Mouse (Mus musculus): ENCODE data around the gene Lypd6b.

The Lypd6b gene

DNA sequence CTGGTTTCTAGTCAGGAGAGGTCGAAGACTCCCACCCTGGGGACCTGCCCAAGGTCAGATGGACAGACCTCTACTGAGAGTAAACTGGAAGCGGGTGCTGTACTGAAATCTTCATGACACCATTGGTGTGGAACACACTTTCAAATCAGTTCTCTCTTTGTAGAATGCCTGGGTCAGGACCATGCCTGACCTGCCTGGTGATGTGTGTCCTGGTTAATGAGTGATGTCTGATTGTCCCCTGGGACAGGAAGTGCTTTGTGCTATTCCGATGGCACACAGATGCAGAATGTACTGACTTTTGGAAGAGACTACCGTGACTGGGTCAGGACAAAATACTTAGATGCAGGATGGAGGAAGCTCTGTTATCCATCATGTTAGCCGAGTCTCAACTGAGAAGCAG lies 17.0 kb upstream of the Lypd6b start:
- 85% methylated on average over 5 of the region's 5 CpGs for WGBS

DNA sequence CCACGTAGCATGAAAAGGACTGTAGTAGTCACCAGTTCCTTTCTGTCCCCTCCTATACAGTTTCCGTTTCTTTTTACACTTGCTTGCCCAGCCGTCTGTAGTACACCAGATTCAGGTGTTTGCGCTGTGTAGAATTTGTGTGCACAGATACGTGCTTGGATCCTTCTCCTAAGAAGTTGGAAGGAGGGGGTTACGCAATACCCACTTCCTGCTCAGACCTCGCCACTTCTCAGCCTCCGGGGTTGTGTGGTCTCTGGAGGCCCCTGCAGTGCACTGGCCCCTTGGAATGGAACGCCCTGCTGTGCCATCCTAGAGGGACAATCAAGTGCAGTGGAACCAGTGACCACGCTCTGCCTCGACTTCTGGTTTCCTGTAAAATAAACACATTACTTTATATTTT lies 16.3 kb upstream of the Lypd6b start:
- 74% methylated on average over 11 of the region's 11 CpGs for WGBS

DNA sequence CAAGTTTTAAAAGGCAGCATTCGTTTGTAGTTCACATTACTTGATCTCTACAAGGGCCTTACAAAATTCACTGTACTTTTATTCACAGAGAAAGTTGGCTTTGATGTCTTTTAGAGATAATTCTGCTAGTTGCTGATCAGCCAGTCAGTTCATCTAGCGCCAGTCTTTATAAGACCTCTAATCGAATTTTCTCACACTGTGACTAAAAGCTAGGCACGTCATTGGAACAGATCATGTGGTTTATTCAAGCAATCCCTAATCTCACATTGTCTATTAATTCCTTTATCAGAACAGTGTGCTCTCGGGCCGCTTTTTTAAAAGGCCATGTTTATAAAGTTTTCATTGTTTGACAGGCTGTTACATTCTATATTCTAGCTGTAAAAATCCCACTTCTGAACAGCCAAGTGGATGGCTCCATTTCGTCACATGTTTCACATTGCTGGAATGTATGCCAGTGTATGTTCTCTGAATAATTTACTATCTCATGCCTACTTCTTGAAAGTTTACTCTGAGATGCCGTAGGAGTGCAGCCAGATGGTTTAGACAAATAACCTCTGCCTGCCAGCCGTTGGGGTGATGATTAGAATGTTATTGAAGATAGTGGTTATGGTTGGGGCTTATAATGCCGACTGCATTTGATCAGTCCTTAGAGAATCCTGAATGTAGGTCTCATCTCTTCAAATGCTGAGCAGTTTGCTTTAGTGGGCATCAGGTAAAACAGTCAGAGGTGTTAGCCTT lies 14.1 kb upstream of the Lypd6b start:
- 67% methylated on average over 10 of the region's 10 CpGs for WGBS

DNA sequence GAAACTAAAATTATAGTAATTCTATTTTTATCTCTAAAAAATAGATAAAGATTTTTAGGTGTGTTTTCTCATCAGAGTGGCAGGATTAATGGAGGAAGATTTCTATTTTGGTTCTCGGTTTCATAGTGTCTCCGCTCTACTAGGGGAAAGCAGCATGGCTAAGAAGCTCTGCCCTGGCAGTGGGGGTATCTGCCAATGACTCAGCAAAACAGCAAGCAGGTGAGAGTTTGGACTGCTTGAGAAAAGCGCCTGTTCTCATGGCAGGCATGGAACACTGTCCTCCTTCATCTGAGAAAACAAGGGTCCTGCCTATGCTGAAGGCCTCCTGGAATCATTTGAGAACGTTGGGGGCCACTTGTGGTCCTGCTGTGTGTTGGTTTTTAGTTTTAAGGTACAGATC lies 12.3 kb upstream of the Lypd6b start:
- 83% methylated on average over 4 of the region's 4 CpGs for WGBS

DNA sequence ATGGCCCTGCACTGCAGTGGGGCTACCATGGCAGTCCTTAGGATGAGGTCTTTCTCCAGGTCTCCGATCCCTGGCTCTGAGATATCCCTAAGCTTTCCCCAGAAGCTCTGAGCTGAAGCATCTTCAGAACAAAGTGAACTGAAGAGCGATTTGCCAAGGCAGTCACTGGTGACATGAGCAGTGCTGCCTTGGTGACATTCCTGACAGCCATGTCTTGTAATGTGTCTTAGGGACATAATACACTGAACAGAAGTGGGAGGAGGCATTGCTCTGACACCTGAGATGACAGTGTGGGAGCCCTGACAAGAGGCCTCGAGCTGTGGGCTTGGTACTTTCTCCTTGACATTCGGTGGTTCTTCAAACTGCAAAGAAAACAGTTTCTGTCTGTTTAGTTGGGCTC lies 11.1 kb upstream of the Lypd6b start:
- WGBS, result 67% methylated on average over 4 of the region's 4 CpGs

DNA sequence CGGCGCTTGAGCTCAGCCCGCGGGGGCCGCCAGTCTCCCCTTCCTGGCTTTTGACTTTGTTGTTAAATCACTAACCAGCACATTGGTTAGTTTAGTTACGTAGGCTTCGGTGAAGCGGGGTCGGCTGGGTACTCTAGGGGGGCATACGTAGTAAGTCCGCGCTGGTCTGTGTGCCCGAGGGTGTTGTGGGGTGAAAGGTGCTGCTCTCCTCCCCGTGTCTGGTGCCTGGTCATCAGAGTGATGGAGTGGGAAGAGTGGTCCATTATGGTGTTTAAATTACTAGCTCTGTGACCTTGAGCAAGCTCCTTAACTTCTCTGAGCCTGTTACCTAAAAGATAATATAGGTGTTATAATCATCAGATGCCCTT lies 547 bp downstream of the Lypd6b start:
- WGBS, result 3% methylated on average over 14 of the region's 14 CpGs

- 29% methylated on average over 3 of the region's 3 CpGs for WGBS
These were observed 1.2 kb downstream of the Lypd6b start for GRCm38 (mm10) chr2:49788643-49789042.

DNA sequence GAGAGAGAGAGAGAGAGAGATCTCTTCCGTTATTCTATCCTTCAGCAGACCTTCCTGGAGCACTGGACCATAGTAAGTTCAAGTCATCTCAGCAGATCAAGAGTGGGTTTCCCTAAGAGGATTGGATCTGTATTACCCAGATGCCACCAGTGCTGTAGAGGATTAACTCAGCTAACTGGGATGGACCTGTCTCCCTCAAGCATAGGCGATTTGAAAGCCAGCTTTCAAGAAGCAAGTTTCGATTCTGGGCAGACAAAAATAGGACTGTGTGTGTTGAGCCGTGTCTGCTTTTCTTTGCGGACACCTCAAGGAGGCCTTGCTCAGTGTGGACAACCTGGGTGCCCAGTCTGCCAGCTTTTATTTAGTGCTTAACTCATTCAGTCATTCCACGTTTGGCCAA lies 1.6 kb downstream of the Lypd6b start:
- WGBS, result 55% methylated on average over 6 of the region's 6 CpGs

DNA sequence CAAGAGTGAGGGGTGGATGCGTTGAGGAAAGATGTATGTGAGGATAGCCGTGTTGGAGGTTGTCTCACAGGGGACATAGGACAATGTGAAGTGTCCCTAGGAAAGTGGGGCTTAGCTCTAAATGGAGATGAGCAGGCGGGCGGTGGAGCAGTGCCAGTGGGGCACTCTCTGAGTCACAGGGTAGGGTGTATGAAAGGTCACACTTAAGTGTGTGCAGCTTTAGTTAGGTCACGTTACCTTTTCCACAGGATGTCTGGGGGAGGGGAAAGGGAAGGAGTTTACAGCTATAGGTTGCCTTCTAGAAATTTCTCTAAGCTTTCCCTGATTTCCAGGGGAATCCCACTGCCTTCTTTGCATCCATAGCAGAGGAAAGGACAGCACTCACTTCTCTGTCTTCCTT lies 2.0 kb downstream of the Lypd6b start:
- WGBS, result 79% methylated on average over 5 of the region's 5 CpGs

DNA sequence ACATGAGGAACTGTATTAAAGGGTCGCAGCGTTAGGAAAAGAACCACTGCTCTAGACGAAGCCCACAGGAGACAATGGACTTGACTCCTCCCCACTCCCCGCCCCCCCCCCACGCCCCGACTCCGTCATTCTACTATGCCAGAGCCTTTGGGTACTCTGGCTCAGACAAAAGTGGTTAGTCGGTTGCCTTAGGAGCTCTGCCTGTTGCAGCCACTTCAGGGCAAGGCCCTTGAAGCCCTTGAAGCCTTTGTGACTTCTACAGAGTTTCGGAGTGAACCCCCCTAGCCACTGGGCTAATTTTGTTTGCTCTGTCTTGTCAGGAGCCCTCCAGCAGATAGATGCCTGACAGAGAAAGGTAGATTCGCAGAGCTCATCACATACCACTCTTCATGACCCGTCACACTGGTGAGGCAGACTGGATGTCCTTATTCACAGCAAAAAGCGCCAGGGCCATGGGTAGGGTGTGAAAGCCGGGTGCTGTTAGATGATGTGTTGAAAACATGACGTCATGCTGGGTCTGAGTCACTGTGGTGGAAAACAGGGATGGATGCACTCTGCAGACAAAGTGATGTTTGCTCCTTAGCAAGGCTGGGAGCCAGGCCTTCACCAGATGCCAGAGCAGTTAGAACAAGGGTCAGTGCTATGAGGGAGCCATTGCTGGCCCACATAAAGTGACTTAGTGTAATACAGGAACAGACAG lies 10.1 kb downstream of the Lypd6b start:
- WGBS, result 70% methylated on average over 14 of the region's 14 CpGs

DNA sequence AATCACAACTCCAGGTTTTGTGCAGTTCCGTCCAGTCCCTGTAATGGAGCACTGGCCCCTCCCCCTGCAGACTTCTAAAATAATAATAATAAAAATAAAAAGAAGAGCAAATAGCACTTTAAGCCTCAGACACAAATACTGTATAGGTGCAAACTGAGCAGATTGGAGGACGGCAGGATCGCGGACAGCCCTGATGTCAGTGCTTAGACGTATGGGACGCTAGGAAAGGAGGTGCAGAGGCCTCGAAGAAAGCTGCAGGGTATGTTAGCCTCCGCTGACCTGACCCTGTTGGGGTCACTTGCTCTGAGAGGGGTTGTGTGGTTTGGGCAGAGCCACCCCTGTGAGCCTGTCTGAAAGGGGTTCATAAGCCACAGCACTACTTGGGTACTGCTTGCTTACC lies 17.0 kb downstream of the Lypd6b start:
- 94% methylated on average over 8 of the region's 8 CpGs for WGBS

DNA sequence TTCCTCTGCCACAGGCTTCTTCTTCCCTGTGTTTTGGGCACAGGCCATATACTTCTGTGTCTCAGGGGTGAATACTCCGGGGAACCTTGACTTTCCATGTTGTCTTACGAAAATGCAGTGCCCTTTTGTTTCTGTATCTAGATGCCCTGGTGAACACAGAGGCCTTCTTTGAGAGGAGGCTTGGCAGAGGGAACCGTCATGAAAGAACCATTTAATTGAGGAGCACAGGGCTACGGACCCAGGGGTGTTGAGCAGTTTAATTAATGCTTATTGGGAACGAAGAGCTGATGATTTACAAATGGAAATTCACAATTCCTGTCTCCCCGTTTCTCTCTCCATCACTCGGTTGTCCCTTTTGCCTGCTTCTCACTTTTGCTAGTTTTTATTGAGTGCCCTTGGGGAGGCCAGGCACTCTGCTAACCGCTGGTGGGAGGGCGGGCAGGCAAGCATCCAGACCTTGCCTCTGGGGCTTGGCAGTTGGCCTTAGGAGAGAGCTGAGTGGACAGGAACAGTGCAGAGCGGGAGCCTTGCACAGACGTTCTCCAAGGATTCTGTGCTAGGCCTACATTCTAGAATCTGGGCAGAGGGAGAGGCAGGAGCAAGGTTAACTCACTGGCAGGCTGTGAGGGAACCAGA lies 18.4 kb downstream of the Lypd6b start:
- WGBS, result 69% methylated on average over 11 of the region's 11 CpGs

GRCm38 (mm10) chr2:49809496-49809895 lies 22.0 kb downstream of the Lypd6b start:
- WGBS, result 91% methylated on average over 6 of the region's 6 CpGs

DNA sequence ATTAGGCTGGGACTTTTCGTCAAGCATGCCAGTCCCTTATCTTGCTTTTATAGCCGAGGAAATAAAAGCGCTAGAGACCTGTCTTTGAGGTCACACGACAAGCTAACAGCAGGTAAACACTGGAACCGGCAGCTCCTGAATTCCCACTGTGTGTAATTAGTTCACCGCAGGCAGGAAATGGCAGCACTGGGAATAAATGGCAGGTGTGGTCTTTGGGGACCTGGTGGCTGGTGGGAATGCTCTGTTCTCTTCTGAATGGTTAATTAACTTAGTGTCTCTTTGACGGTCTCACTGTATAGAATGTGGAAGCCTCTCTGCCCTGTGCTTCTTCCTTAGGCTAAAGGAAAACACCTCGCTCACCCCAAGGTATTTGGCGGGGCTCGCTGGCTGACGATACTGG lies 23.9 kb downstream of the Lypd6b start:
- WGBS, result 69% methylated on average over 11 of the region's 11 CpGs

DNA sequence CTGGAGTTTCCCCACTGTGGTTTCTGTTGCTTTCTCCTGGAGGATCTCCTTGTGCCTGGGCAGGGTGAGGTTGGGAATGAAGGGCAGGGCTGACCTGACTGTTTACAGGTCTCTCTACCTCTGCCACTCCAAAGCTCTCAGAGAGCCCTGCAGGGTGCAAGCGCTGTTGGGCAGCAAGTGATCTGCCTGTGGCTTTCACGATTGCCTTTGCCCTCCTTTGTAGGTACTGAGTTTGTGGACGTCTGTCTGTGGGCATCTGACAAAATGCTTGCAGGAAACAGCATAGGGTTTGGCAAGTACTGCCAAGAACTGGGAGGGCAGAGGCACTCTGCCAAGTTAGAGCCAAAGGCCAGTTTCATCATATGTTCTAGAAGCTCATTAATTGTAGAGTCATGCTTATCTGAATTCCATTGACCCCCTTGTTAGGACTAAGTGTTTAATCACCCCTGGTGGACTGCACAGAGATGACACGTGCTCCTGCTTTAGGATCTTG lies 24.4 kb downstream of the Lypd6b start:
- 50% methylated on average over 4 of the region's 4 CpGs for WGBS

DNA sequence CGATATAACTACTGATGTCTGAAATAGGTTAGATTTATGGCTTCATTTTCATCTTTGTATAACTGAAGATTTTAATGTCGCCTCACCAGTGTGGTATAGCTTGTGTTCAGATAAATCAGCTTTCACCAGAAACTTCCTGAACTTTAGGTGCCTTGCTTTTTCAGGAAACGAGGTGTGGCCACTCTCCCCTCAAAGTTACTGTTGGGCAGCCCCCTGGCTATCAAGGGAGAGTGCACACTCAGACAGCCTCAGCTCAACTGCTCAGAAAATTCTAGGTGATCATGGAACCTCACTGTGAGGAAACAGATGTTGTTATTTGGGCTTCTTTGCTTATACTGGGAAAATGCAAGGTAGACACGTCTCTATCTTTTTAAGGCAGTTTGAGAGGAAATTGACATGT lies 25.7 kb downstream of the Lypd6b start:
- WGBS, result 79% methylated on average over 4 of the region's 4 CpGs

DNA sequence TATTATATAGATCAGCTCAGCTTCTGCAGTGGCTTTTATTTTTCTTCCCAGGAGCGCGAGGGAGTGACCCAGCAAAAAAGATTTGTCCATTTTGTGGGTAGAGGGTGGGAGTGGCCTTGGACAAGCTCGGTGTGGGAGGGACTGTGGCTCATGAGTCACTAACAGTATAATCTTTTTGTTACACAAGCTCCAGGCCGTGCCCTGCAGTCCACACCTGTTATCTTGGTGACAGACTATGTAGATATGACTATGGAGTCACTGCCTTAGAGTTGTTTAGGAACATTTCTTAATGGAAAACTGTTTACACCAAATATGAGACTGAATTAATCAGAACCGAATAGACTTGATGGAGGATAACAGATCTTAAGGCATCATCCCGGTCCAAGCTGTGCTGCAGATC lies 26.5 kb downstream of the Lypd6b start:
- 80% methylated on average over 6 of the region's 6 CpGs for WGBS

- WGBS, result 93% methylated on average over 3 of the region's 3 CpGs
These were observed 28.3 kb downstream of the Lypd6b start for GRCm38 (mm10) chr2:49815696-49816320.

DNA sequence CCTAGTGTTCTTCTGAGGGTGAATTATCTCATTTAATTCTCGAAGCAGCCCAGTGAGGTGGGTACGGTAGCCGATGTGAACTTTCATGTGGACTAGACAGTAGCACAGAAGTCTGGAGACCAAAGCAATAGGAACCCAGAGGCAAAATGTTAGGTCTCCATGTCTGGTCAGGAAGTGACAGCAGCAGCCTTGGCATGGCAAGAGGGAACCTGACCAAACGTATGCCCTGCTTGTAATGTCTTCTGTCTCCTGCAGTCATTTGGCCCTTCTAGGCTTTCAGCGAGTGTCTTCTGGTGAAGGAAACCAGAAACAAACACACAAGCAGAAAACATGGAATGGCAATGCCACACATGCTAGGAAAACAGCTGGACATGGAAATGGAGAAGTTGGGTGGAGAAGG lies 29.1 kb downstream of the Lypd6b start:
- WGBS, result 92% methylated on average over 5 of the region's 5 CpGs

GRCm38 (mm10) chr2:49817151-49817550 lies 29.7 kb downstream of the Lypd6b start:
- WGBS, result 91% methylated on average over 3 of the region's 3 CpGs

- 88% methylated on average over 5 of the region's 5 CpGs for WGBS
These were observed 30.6 kb downstream of the Lypd6b start for GRCm38 (mm10) chr2:49818126-49818525.

DNA sequence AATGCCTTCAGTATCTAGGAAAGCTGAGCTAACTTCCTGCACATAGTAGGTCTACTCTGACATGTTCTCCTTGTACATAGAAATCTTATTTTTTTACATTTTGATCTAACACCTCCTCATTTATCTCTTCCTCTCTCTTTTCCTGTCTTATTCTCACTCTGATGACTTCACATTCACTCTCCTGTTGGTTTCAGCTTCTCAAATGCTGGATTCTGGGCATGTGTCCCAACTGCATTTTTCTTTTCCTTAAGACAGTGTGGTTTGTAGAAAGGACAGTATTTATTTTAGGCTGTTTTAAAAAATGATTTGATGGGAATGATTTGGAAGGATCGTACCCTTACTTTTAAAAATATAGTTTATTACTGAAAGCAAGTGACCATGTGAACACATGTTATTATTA lies 34.8 kb downstream of the Lypd6b start:
- WGBS, result 70% methylated on average over 1 of the region's 1 CpGs

DNA sequence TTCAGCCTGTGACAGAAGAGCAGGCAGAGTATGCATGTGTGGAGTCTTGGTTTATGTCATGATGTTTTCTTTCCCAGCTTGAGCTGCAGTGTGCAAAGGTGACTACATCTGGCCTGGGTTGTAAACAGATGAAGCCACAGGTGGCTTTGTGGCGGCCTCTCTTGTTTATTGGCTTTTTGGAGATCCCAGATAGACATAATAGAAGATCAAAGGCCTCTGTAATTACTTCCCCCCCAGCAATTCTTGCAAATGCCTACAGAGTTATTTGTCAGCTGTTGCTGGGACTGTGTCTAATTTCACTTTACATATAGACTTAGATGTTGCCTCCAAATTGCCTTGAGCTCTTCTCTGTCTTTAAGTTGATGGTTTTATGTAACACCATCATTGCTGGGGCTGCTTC lies 38.1 kb downstream of the Lypd6b start:
- WGBS, result 73% methylated on average over 1 of the region's 1 CpGs
